Mouse (Mus musculus) adrenal gland, postnatal 25 days (tissue): ENCODE measurements around the gene St8sia1. TPM values are rescaled to one million over a fixed set of nuclear protein-coding genes. Genes with fewer than 3 reads are reported as not detected.

Source experiments
- DNase-seq: peaks from one replicate; pipeline ENCODE4 v3.0.0; 2021; ENCODE audit warnings: mixed read lengths
- total RNA-seq: library from RNA; stranded (reverse); gene quantifications from 2 replicates; pipeline ENCODE4 v1.2.3, GENCODE M21; 2021

St8sia1 gene
- total RNA-seq, 1 experiment from 2014 or later, result 1.5 TPM

DNA sequence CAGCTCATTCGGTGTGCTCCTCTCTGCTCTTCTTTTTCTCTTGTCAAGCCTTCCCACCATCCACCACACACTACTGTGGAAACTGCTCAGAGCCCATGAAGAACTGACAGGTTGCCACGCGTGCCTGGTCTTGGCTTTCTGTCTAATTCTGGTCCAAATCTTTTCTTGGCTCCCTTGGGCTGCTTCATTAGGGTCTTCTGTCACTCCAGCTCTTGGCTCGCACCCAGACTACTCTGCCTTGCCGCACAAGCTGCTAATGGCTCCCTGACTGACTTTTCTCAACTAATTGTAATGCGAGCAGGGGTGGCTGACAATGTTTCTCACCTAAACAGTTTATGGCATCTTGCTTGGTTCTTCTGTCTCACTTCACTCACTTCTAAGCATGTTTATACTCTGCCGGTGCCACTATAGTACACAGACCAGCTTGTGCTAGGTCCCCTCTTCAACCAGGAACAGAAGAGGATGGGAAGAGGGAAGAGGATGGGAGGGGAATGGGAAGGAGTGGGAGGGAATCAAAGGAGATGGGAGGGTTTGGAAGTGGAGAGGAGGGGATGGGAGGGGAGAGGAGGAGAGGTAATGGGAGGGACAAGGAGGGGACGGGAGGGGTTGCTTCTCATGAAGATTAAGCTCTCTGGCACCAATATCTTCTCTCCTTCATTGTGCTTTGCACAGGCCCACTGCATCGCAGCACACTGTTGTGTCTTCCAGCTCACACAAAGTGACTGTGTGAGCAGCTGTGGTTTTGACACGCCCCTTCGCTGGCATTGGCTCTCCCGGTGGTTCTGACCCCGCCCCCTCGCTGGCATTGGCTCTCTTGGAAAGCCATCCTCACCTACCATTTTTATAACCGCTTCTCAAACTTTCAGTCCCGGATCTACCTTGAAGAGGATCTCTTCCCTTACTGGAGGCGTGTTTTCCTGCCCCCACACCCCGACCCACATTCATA is 175.9 kb downstream of the St8sia1 start:
- DNase-seq, result peak; percentile 9

DNA sequence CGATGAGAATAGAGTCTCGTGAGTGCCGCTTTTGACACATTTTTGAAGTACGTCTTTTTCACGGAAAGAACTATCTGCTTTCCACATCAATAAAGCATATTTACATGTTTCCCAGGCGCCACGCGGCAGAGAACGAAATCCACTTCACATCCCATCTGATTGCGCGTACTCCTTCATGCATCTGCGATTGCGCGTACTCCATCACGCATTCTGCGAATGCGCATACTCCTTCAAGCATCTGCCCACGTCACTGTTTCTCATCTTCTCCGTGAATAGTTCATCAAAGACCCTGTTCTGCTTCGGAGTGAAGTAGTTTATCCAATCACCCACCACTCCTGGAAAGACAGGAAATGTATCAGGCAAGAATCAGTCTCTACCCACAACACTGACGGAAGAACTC is 178.1 kb downstream of the St8sia1 start:
- DNase-seq, result no peak

DNA sequence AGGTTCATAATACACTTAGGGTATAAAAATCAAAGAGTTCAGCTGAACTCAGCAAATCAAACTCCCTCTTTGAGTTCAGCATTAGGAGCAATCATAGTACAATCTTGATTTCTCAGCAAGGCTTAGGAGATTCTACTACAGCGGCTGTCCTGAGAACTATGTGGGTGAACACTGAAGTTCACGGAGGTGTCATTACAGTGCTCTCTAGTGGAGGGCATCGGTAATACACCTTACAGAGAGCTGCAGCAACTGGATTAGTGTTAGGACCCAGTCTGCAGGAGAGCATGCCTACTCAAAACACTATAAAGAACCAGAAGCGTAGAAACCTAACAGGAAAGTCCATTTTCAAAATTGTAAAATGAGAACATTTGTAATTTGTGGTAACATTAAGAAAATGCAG is 178.9 kb downstream of the St8sia1 start:
- DNase-seq, result peak; percentile 13

DNA sequence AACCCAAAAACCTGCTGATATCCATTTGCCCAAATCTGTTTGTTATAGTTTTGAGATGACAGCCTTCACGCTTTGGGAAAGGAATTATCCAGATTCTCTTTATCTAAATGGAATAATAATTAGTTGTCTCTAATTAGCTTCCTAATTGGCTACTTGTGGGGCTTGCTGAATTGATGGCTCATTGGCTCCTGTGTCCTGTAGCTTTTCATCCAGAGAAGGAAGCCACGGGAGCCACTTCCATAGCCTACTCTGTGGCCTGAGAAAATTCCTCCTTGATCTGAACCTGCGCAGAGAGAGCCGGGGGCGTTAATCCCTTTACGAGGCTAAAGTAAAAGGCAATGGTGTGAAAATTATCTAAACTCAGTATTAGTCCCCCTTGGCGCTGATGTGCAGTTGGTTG is 183.0 kb downstream of the St8sia1 start:
- DNase-seq, result no peak

DNA sequence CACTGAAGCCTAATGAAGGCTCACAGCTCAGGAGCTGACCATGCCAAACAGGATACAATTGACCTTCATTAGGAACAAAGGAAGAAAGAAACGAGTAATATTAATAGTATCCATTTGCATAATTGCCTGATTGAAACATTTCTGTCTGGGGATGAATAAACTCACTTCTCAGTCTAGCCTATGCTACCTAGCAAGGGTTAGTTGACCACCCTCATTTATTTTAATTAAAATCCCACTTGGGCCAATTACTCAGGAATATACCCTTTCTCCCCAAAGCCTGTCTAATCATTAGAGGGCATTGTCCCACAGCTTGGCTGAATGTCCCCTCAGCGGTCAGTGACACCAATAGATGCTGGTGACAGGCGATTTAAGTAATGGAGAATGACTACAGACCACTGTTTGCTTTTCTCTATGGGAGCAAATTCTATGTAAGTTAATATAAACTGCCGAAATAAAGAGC is 183.6 kb downstream of the St8sia1 start:
- no peak for DNase-seq

DNA sequence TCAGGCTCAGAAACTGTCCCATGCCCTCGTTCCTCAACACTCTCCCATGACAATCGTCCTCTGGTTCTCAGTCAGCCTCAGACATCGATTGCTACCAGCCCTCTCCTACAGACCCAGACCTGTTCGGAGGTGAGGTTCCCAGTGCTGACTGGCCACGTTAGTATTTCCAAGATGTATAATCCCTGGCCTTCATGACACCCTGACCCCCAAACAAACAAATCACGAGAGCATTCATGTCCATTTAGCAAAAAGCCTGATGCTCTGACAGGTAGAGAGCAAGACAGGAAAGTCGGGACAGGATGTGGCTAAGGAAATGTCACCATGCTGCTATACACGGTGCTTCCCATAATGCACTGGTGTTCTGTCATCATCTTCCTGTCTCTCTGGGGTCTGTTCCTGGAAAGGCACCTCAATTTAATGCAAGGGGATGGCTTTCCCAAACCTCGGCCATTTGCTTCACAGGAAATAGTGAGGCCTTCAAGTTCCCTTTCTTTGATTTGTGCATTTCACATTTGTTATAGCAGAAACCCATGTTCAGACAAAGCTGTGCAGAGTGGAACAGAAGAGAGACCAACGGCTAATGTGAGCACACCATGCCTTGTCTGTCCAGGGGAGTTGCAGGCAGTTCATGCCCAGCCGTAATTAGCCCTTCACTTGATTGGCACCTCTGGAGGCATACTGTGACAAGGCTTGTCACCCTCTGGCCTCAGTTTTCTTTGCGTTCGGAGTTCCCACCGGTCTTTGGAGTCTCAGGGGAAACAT is 184.3 kb downstream of the St8sia1 start:
- no peak for DNase-seq

DNA sequence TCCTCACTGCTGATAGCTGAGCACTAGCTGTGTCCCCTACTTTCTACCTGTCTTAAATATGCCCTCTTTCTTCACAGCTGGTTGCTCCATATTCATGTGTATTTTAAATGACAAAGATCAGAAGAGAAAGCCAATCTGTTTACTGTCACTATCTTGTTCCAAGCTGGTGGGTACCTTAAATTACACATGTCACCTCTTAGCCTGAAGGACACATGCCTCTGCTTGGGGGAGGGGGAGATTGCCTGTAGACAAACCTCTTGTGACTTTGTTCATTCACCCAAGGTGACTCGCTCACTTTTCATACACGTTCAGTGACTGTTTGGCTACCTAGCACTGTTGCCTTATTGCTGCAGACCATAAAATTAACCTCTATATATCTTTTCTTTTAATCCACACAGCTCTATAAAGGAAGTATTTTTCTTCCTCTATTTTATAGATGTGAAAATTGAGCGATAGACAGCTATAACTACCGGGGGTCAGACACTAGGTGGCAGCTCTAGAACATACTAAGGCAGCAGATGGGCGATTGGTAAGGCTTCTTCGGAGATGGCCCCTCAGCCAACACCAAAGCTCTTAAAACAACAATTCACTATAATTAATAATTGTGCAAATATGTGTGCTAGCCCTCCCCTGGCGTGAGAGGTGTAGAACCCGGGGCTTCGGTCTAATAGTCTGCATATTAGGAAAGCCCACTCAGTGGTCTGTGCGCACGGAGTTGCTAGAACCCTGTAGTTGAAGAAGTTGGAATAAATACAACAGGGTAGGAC is 185.0 kb downstream of the St8sia1 start:
- DNase-seq, result no peak

DNA sequence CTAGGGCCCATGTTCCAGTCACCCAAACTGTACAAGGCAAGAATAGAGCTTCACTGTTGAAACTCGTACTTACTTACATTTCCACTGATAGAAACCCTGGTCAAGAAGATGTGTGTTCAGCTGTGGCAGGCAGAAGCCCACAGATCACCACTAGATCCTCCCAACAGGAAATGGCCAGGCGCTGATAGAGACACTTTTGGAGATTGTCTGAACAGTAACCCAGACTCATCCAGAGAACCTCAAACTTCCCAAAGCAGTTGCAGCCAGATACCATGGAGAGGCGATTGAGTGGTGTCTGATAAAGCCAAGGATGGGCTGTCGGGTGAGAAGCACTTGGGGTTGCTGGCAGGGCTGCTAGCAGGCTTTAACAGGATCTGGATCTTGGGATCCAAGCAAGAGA is 187.3 kb downstream of the St8sia1 start:
- no peak for DNase-seq

DNA sequence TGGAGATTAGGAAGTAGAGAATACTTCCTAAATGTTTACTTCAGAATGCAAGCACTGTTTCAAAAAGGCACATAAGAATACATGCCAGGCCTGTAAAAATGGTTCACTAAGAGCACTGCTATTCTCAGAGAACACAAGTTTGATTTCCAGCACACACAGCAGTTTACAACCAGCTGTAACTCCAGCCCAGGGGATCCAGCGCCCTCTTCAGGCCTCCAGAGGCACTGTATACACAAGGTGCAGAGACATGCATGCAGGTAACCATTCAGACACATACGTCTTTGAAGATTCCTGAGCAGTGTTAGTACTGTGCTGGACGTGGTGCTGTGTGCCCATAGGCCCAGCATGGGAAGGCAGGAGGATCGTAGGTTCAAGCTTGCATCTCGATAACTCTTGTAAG is 190.7 kb downstream of the St8sia1 start:
- DNase-seq, result no peak

DNA sequence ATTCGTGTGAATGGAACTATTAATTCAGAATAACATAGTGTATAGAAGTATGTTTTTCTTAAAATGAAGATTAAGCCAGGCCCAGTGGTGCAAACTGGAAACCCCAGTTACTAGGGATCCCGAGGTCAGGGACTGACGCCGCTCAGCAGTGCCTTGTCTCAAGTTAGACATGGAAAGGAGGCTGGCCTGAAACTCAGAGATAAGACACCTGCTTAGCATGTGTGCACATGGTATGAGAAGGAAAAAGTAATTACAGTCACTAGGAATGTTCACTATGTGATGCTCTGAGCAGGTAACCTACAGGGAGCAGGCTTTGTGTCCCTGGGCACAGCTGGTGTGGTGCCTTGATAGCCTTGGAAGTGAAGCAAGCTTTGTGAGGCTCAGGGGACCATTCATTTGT is 192.6 kb downstream of the St8sia1 start:
- DNase-seq, result no peak

Other genes with a start within 250 kb of the St8sia1 start
- 31.5 and 33.9 TPM in 2 replicates for gene Cmas, start 207.8 kb downstream of the St8sia1 start, total RNA-seq
- not detected in 2 replicates for gene Sult6b2, start 159.9 kb downstream of the St8sia1 start, total RNA-seq
- 20.9 and 29.5 TPM in 2 replicates for gene C2cd5, start 135.7 kb upstream of the St8sia1 start, total RNA-seq
- gene Etnk1, start 202.8 kb upstream of the St8sia1 start, total RNA-seq, result 114 and 119 TPM in 2 replicates